Mouse (Mus musculus): ENCODE measurements around the gene Celf5. TPM values are rescaled to one million over a fixed set of nuclear protein-coding genes. Genes with fewer than 3 reads are reported as not detected.

The Celf5 gene
- polyA plus RNA-seq, 1 experiment from 2014 or later, result 60.1 TPM

GRCm38 (mm10) chr10:81494260-81495041 is 11.9 kb upstream of the Celf5 start:
- Histone ChIP-seq H3K4me3 (ENCODE audit: low read length) (no peak overlapping the region), H3K9ac (ENCODE audit: low read depth, low read length) (peak overlapping the region; percentile 78; the same call in 1 of the 2 replicates)
- WGBS, result 93% methylated on average over 11 of the region's 11 CpGs

GRCm38 (mm10) chr10:81493601-81494220 is 11.2 kb upstream of the Celf5 start:
- Histone ChIP-seq H3K27ac (ENCODE audit: low read depth, low read length) (no peak overlapping the region), H3K4me1 (ENCODE audit: control insufficient read depth, insufficient read depth, low read depth, low read length) (peaks cover 24% of the 10 kb centered on the region), H3K9me3 (ENCODE audit: control insufficient read depth, low read length) (no peaks in the 10 kb centered on the region), H3K4me2 (ENCODE audit: low read length) (no peak overlapping the region), H3K9ac (ENCODE audit: low read depth, low read length) (no peak overlapping the region), H3K27me3 (replicated peaks; ENCODE audit: control insufficient read depth, insufficient read depth, low read length) (no peaks in the 10 kb centered on the region), H3K4me3 (ENCODE audit: low read length) (no peak overlapping the region), H3K36me3 (ENCODE audit: control insufficient read depth, insufficient read depth, low read length) (peaks cover 24% of the 10 kb centered on the region)
- WGBS, result 90% methylated on average over 8 of the region's 8 CpGs
- no peak for ATAC-seq

More at GRCm38 (mm10) chr10:81494260-81495041, 11.9 kb upstream of the Celf5 start:
- Histone ChIP-seq H3K4me1 (ENCODE audit: control insufficient read depth, insufficient read depth, low read depth, low read length) (peaks cover 24% of the 10 kb centered on the region), H3K4me2 (ENCODE audit: low read length) (peak overlapping the region; percentile 98), H3K9me3 (ENCODE audit: control insufficient read depth, low read length) (no peaks in the 10 kb centered on the region), H3K27ac (ENCODE audit: low read depth, low read length) (no peak overlapping the region), H3K27me3 (replicated peaks; ENCODE audit: control insufficient read depth, insufficient read depth, low read length) (no peaks in the 10 kb centered on the region), H3K36me3 (ENCODE audit: control insufficient read depth, insufficient read depth, low read length) (peaks cover 20% of the 10 kb centered on the region)
- no peak for ATAC-seq

GRCm38 (mm10) chr10:81492606-81493240 is 10.2 kb upstream of the Celf5 start:
- Histone ChIP-seq H3K27ac (ENCODE audit: low read depth, low read length) (no peak overlapping the region), H3K9me3 (ENCODE audit: control insufficient read depth, low read length) (no peaks in the 10 kb centered on the region), H3K9ac (ENCODE audit: low read depth, low read length) (no peak overlapping the region), H3K36me3 (ENCODE audit: control insufficient read depth, insufficient read depth, low read length) (peaks cover 34% of the 10 kb centered on the region), H3K27me3 (replicated peaks; ENCODE audit: control insufficient read depth, insufficient read depth, low read length) (no peaks in the 10 kb centered on the region), H3K4me3 (ENCODE audit: low read length) (no peak overlapping the region), H3K4me1 (ENCODE audit: control insufficient read depth, insufficient read depth, low read depth, low read length) (peaks cover 24% of the 10 kb centered on the region), H3K4me2 (ENCODE audit: low read length) (no peak overlapping the region)
- 85% methylated on average over 11 of the region's 11 CpGs for WGBS
- ATAC-seq, result no peak

DNA sequence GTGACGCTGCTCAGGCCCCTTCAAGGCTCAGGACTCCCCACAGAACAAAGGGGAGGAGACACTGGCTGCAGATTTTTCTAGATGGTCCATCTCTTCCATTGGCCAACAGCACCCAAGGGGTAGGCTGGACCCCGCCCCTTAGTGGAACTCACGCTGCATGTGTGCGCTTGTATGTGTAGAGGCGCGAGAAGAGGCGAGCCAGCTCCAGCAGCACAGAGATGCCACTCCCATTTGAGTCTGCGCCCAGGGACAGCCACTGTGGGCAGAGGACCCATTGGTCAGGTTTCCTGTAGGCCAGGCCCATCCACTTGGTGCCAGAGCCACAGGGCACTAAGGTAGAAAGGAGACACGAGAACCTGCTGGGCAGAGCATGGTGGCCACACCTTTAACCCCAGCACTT is 8.5 kb upstream of the Celf5 start:
- peaks cover 44% of the 10 kb centered on the region for H3K36me3 ChIP-seq (ENCODE audit: control insufficient read depth, insufficient read depth, low read length)
- H3K4me2 ChIP-seq (ENCODE audit: low read length), result no peak overlapping the region
- H3K27ac ChIP-seq (ENCODE audit: low read depth, low read length), result no peak overlapping the region
- H3K9me3 ChIP-seq (ENCODE audit: control insufficient read depth, low read length), result no peaks in the 10 kb centered on the region
- no peak for ATAC-seq
- H3K27me3 ChIP-seq (replicated peaks; ENCODE audit: control insufficient read depth, insufficient read depth, low read length), result no peaks in the 10 kb centered on the region
- peaks cover 17% of the 10 kb centered on the region for H3K4me1 ChIP-seq (ENCODE audit: control insufficient read depth, insufficient read depth, low read depth, low read length)
- no peak overlapping the region for H3K4me3 ChIP-seq (ENCODE audit: low read length)
- no peak overlapping the region for H3K9ac ChIP-seq (ENCODE audit: low read depth, low read length)
- WGBS, result 96% methylated on average over 9 of the region's 9 CpGs

DNA sequence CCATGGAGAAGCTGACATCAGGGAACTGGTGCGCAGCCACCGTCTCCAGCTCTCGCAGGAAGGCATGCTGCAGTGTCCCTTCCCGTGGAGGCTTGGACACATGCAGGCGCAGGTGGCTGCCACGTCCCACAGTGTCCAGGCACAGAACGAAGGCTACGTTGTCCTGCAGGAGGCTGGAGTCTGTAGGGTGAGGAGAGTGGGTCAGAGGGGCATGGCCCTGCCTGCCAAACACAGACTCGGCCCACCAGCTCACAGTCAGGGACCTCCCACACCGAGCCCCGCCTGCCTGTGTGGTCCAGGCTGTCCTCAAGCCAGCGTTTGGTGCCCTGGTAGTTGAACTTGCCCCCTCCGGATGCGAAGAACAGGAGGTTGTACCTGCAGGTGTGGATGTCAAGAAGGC is 7.4 kb upstream of the Celf5 start:
- no peaks in the 10 kb centered on the region for H3K27me3 ChIP-seq (replicated peaks; ENCODE audit: control insufficient read depth, insufficient read depth, low read length)
- no peak overlapping the region for H3K9ac ChIP-seq (ENCODE audit: low read depth, low read length)
- ATAC-seq, result no peak
- H3K27ac ChIP-seq (ENCODE audit: low read depth, low read length), result no peak overlapping the region
- WGBS, result 80% methylated on average over 14 of the region's 14 CpGs
- no peak overlapping the region for H3K4me3 ChIP-seq (ENCODE audit: low read length)
- no peaks in the 10 kb centered on the region for H3K9me3 ChIP-seq (ENCODE audit: control insufficient read depth, low read length)
- no peak overlapping the region for H3K4me2 ChIP-seq (ENCODE audit: low read length)
- H3K4me1 ChIP-seq (ENCODE audit: control insufficient read depth, insufficient read depth, low read depth, low read length), result peaks cover 11% of the 10 kb centered on the region
- peaks cover 44% of the 10 kb centered on the region for H3K36me3 ChIP-seq (ENCODE audit: control insufficient read depth, insufficient read depth, low read length)

DNA sequence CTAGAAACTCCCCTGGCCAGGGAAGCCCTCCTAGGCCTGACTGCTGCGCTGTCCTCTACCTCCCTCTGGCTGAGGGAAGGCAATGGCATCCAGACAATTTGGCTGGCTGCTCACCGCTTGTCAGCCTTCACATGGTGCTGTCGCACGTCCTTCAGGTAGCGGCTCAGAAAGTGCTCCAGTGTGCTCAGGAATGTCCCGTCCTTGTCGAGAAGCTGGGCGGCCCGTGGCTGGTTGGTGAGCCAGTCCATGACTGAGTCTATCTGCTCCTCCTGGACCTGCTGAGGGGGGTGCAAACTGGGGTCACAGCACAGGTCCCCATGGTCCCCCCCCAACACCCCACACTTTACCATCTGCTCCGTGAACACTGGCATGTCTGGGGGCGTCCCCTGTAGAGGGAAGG is 5.6 kb upstream of the Celf5 start:
- Histone ChIP-seq H3K27me3 (replicated peaks; ENCODE audit: control insufficient read depth, insufficient read depth, low read length) (no peaks in the 10 kb centered on the region), H3K9ac (ENCODE audit: low read depth, low read length) (no peak overlapping the region), H3K4me2 (ENCODE audit: low read length) (no peak overlapping the region), H3K36me3 (ENCODE audit: control insufficient read depth, insufficient read depth, low read length) (peaks cover 44% of the 10 kb centered on the region), H3K9me3 (ENCODE audit: control insufficient read depth, low read length) (no peaks in the 10 kb centered on the region), H3K27ac (ENCODE audit: low read depth, low read length) (no peak overlapping the region), H3K4me3 (ENCODE audit: low read length) (no peak overlapping the region), H3K4me1 (ENCODE audit: control insufficient read depth, insufficient read depth, low read depth, low read length) (peaks cover 9% of the 10 kb centered on the region)
- WGBS, result 87% methylated on average over 11 of the region's 11 CpGs
- no peak for ATAC-seq

DNA sequence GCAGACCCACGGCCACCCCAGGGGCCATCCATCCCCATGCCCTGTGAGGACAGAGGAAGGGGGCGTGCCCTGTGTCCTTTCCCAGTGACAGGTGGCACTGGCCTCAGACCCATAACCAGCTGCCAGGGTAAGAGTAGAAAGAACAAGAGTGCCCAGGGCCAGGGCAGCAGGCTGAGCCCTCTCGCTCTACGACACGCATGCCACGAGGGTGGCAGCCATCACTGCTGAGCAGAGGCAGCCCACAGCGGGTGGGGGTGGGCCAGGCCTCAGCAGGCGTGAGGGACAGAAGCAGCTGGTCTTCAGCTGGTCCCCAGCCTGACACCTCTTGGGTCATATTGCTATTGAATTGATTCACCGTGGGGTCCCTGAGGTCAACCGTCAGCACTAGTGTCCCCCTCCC is 4.0 kb upstream of the Celf5 start:
- Histone ChIP-seq H3K27me3 (replicated peaks; ENCODE audit: control insufficient read depth, insufficient read depth, low read length) (no peaks in the 10 kb centered on the region), H3K36me3 (ENCODE audit: control insufficient read depth, insufficient read depth, low read length) (peaks cover 36% of the 10 kb centered on the region), H3K4me2 (ENCODE audit: low read length) (no peak overlapping the region), H3K9me3 (ENCODE audit: control insufficient read depth, low read length) (no peaks in the 10 kb centered on the region), H3K9ac (ENCODE audit: low read depth, low read length) (no peak overlapping the region), H3K27ac (ENCODE audit: low read depth, low read length) (no peak overlapping the region), H3K4me1 (ENCODE audit: control insufficient read depth, insufficient read depth, low read depth, low read length) (peaks cover 14% of the 10 kb centered on the region), H3K4me3 (ENCODE audit: low read length) (no peak overlapping the region)
- 89% methylated on average over 10 of the region's 10 CpGs for WGBS
- ATAC-seq, result no peak

GRCm38 (mm10) chr10:81485479-81486018 is 3.0 kb upstream of the Celf5 start:
- Histone ChIP-seq H3K27me3 (replicated peaks; ENCODE audit: control insufficient read depth, insufficient read depth, low read length) (no peaks in the 10 kb centered on the region), H3K4me3 (ENCODE audit: low read length) (no peak overlapping the region), H3K9me3 (ENCODE audit: control insufficient read depth, low read length) (no peaks in the 10 kb centered on the region), H3K4me2 (ENCODE audit: low read length) (no peak overlapping the region), H3K27ac (ENCODE audit: low read depth, low read length) (no peak overlapping the region), H3K36me3 (ENCODE audit: control insufficient read depth, insufficient read depth, low read length) (peaks cover 28% of the 10 kb centered on the region), H3K9ac (ENCODE audit: low read depth, low read length) (no peak overlapping the region), H3K4me1 (ENCODE audit: control insufficient read depth, insufficient read depth, low read depth, low read length) (peaks cover 18% of the 10 kb centered on the region)
- ATAC-seq, result no peak
- 79% methylated on average over 7 of the region's 7 CpGs for WGBS

GRCm38 (mm10) chr10:81485060-81485449 is 2.5 kb upstream of the Celf5 start:
- 40% methylated on average over 2 of the region's 2 CpGs for WGBS

More at GRCm38 (mm10) chr10:81485060-81485449, 2.5 kb upstream of the Celf5 start:
- no peak for ATAC-seq
- no peak overlapping the region for H3K4me3 ChIP-seq (ENCODE audit: low read length)
- no peaks in the 10 kb centered on the region for H3K27me3 ChIP-seq (replicated peaks; ENCODE audit: control insufficient read depth, insufficient read depth, low read length)
- no peaks in the 10 kb centered on the region for H3K9me3 ChIP-seq (ENCODE audit: control insufficient read depth, low read length)
- peaks cover 23% of the 10 kb centered on the region for H3K4me1 ChIP-seq (ENCODE audit: control insufficient read depth, insufficient read depth, low read depth, low read length)
- peaks cover 24% of the 10 kb centered on the region for H3K36me3 ChIP-seq (ENCODE audit: control insufficient read depth, insufficient read depth, low read length)
- H3K9ac ChIP-seq (ENCODE audit: low read depth, low read length), result no peak overlapping the region; the same call in 1 of the 2 replicates
- H3K27ac ChIP-seq (ENCODE audit: low read depth, low read length), result no peak overlapping the region
- H3K4me2 ChIP-seq (ENCODE audit: low read length), result no peak overlapping the region
